Mouse (Mus musculus) activated CD4-positive, CD25-positive, alpha-beta regulatory T cell (primary cell): ENCODE data around the gene Vmn1r94. TPM values are rescaled to one million over a fixed set of nuclear protein-coding genes. Genes with fewer than 3 reads are reported as not detected.

Source experiments
- polyA plus RNA-seq, 2 experiments: library from polyadenylated mRNA; unstranded; fragments of 100-300 nt; shearing (Covaris generic); gene quantifications; one replicate each; pipeline ENCODE4 v1.2.1; 2017

Gene Vmn1r94
- polyA plus RNA-seq = not detected

GRCm38 (mm10) chr7:20168277-20168676, at the start of gene Vmn1r94:
Gene Vmn1r94, minus strand, starts transcription at chr7:20168377.

GRCm38 (mm10) chr7:20205507-20205906, 37.3 kb upstream of the Vmn1r94 start, which contains the start of gene Gm6164:
Gene Gm6164, minus strand, starts transcription at chr7:20205607.

GRCm38 (mm10) chr7:20193410-20193809, 25.2 kb upstream of the Vmn1r94 start, which contains the start of gene Vmn1r95:
Gene Vmn1r95, plus strand, starts transcription at chr7:20193710.

GRCm38 (mm10) chr7:20138988-20139387, 29.2 kb downstream of the Vmn1r94 start, which contains the start of gene Vmn1r93:
Gene Vmn1r93, minus strand, starts transcription at chr7:20139088.

GRCm38 (mm10) chr7:20122479-20122878, 45.7 kb downstream of the Vmn1r94 start, which contains the start of gene Gm16442:
Gene Gm16442, minus strand, starts transcription at chr7:20122579.

Other genes starting within 250 kb of the Vmn1r94 start
- gene Pvr, start 247.2 kb downstream of the Vmn1r94 start, polyA plus RNA-seq = 10 to 100 TPM; 31.2 to 36.7 TPM
- 10 to 100 TPM; 33.0 to 37.6 TPM for gene Igsf23, start 217.6 kb downstream of the Vmn1r94 start, polyA plus RNA-seq
- gene Ceacam20, start 203.0 kb downstream of the Vmn1r94 start, polyA plus RNA-seq = not detected
- gene Nlrp9b, start 176.9 kb downstream of the Vmn1r94 start, polyA plus RNA-seq = under 1 TPM in 1 of 2 experiments, not detected in 1; 0.44 TPM
- gene Vmn1r91, start 68.7 kb downstream of the Vmn1r94 start, polyA plus RNA-seq = under 1 TPM; 0.11 to 0.22 TPM
- gene Gm16442, start 45.8 kb downstream of the Vmn1r94 start, polyA plus RNA-seq = not detected
- gene Vmn1r93, start 29.3 kb downstream of the Vmn1r94 start, polyA plus RNA-seq = not detected
- gene Vmn1r95, start 25.3 kb upstream of the Vmn1r94 start, polyA plus RNA-seq = not detected
- gene Gm6164, start 37.2 kb upstream of the Vmn1r94 start, polyA plus RNA-seq = not detected
- not detected for gene Gm4498, start 65.5 kb upstream of the Vmn1r94 start, polyA plus RNA-seq
- under 1 TPM in 1 of 2 experiments, not detected in 1; 0.36 TPM for gene Gm5890, start 94.5 kb upstream of the Vmn1r94 start, polyA plus RNA-seq
- gene Gm4133, start 165.7 kb upstream of the Vmn1r94 start, polyA plus RNA-seq = not detected
- gene Gm5728, start 207.0 kb upstream of the Vmn1r94 start, polyA plus RNA-seq = not detected
- not detected for gene Vmn1r100, start 249.6 kb upstream of the Vmn1r94 start, polyA plus RNA-seq